Mouse (Mus musculus) hindbrain, embryonic 10.5 days (tissue): ENCODE data around the gene Rapgef2. TPM values are rescaled to one million over a fixed set of nuclear protein-coding genes. Genes with fewer than 3 reads are reported as not detected.
A peak's percentile ranks its signal among the peaks of the same experiment; 100 is the strongest.
"Not testable (repeated sequence)": the region's sequence is repeated elsewhere in the genome, so short reads cannot be mapped to it uniquely, and the experiment has no call there.

ENCODE experiments used
- DNase-seq: peaks from one replicate; pipeline ENCODE4 v3.0.0-alpha.2; 2017; ENCODE audit warnings: low spot score
- H3K27ac ChIP-seq: fragments of 300-500 bp; sonication (generic); 2 replicates; pipeline ENCODE4 v1.5.1; 2016; ENCODE audit warnings: mild to moderate bottlenecking, moderate library complexity
- H3K27me3 ChIP-seq: fragments of 300-500 bp; sonication (generic); 2 replicates; pipeline ENCODE4 v1.6.1; 2016; ENCODE audit warnings: mild to moderate bottlenecking; ENCODE audit not compliant: poor library complexity, insufficient read depth, severe bottlenecking
- H3K36me3 ChIP-seq: fragments of 300-500 bp; sonication (generic); 2 replicates; pipeline ENCODE4 v1.6.1; 2016; ENCODE audit warnings: mild to moderate bottlenecking, moderate library complexity
- H3K4me1 ChIP-seq: fragments of 300-500 bp; sonication (generic); replicated peaks from 2 replicates; pipeline ENCODE4 v1.6.1; 2016; ENCODE audit warnings: mild to moderate bottlenecking
- H3K4me3 ChIP-seq: fragments of 300-500 bp; sonication (generic); 2 replicates; pipeline ENCODE4 v1.5.1; 2016; ENCODE audit warnings: mild to moderate bottlenecking, moderate library complexity
- H3K9me3 ChIP-seq: fragments of 300-500 bp; sonication (generic); 2 replicates; pipeline ENCODE4 v1.6.1; 2016; ENCODE audit warnings: mild to moderate bottlenecking, moderate library complexity
- WGBS: fragments of 180-500 bp; shearing (Covaris S2); methylation state at CpG from one replicate; pipeline ENCODE4 v1.1.7; 2016; 5-methylcytosine and 5-hydroxymethylcytosine counted together
- polyA plus RNA-seq: library from polyadenylated mRNA; unstranded; fragments of >200 nt; fragmentation: Nextera tagmentation; extraction: Ambion mirVana; gene quantifications from 2 replicates; pipeline ENCODE4 v1.2.1, GENCODE M21; 2016

The Rapgef2 gene
- polyA plus RNA-seq, 1 experiment from 2014 or later: 5.2 TPM

- Histone ChIP-seq H3K36me3 (no peaks in the 10 kb centered on the region), H3K27ac (no peak overlapping the region), H3K4me3 (no peak overlapping the region), H3K9me3 (no peaks in the 10 kb centered on the region), H3K27me3 (no peaks in the 10 kb centered on the region), H3K4me1 (peaks cover 43% of the 10 kb centered on the region)
- 78% methylated on average over 24 of the region's 24 CpGs for WGBS
- DNase-seq: no peak
Measured at GRCm38 (mm10) chr3:79181248-79181991, 104.9 kb downstream of the Rapgef2 start.

- Histone ChIP-seq H3K27ac (no peak overlapping the region), H3K27me3 (no peaks in the 10 kb centered on the region), H3K4me1 (peaks cover 43% of the 10 kb centered on the region), H3K36me3 (no peaks in the 10 kb centered on the region), H3K9me3 (no peaks in the 10 kb centered on the region), H3K4me3 (no peak overlapping the region)
- peak; percentile 34 for DNase-seq
- 67% methylated on average over 8 of the region's 8 CpGs for WGBS
Measured at GRCm38 (mm10) chr3:79180086-79180485, 106.2 kb downstream of the Rapgef2 start.

- Histone ChIP-seq H3K4me1 (peaks cover 43% of the 10 kb centered on the region), H3K27ac (no peak overlapping the region), H3K4me3 (no peak overlapping the region), H3K27me3 (no peaks in the 10 kb centered on the region), H3K36me3 (no peaks in the 10 kb centered on the region), H3K9me3 (no peaks in the 10 kb centered on the region)
- no peak for DNase-seq
- WGBS: 90% methylated on average over 2 of the region's 2 CpGs
Measured at GRCm38 (mm10) chr3:79179499-79180053, 106.7 kb downstream of the Rapgef2 start.

GRCm38 (mm10) chr3:79178708-79179107, 107.6 kb downstream of the Rapgef2 start:
- WGBS: 69% methylated on average over 3 of the region's 3 CpGs
- no peak for DNase-seq
- Histone ChIP-seq H3K4me3 (no peak overlapping the region), H3K36me3 (no peaks in the 10 kb centered on the region), H3K9me3 (no peaks in the 10 kb centered on the region), H3K27ac (no peak overlapping the region), H3K27me3 (no peaks in the 10 kb centered on the region), H3K4me1 (peaks cover 43% of the 10 kb centered on the region)

GRCm38 (mm10) chr3:79178070-79178469, 108.2 kb downstream of the Rapgef2 start:
- peaks cover 43% of the 10 kb centered on the region for H3K4me1 ChIP-seq
- 76% methylated on average over 6 of the region's 6 CpGs for WGBS

GRCm38 (mm10) chr3:79177136-79177870, 109.0 kb downstream of the Rapgef2 start:
- Histone ChIP-seq H3K27ac (no peak overlapping the region), H3K9me3 (no peaks in the 10 kb centered on the region), H3K27me3 (no peaks in the 10 kb centered on the region), H3K36me3 (peaks cover 10% of the 10 kb centered on the region), H3K4me3 (no peak overlapping the region), H3K4me1 (peaks cover 43% of the 10 kb centered on the region)
- 93% methylated on average over 8 of the region's 8 CpGs for WGBS
- no peak for DNase-seq

More at GRCm38 (mm10) chr3:79178070-79178469, 108.2 kb downstream of the Rapgef2 start:
- Histone ChIP-seq H3K27me3 (no peaks in the 10 kb centered on the region), H3K4me3 (no peak overlapping the region), H3K36me3 (0 out of 2 replicates have a peak, but pooled peaks cover 2% of the 10 kb centered on the region), H3K9me3 (no peaks in the 10 kb centered on the region), H3K27ac (no peak overlapping the region)
- DNase-seq: no peak

GRCm38 (mm10) chr3:79174168-79174567, 112.1 kb downstream of the Rapgef2 start:
- 93% methylated on average over 6 of the region's 6 CpGs for WGBS
- no peaks in the 10 kb centered on the region for H3K27me3 ChIP-seq
- DNase-seq: no peak
- H3K4me1 ChIP-seq: peaks cover 18% of the 10 kb centered on the region
- H3K9me3 ChIP-seq: no peaks in the 10 kb centered on the region
- peaks cover 24% of the 10 kb centered on the region for H3K36me3 ChIP-seq
- no peak overlapping the region for H3K27ac ChIP-seq
- no peak overlapping the region for H3K4me3 ChIP-seq

- no peak overlapping the region for H3K27ac ChIP-seq
- H3K9me3 ChIP-seq: no peaks in the 10 kb centered on the region
- peaks cover 12% of the 10 kb centered on the region for H3K4me1 ChIP-seq
- 90% methylated on average over 5 of the region's 5 CpGs for WGBS
- no peak for DNase-seq
- no peaks in the 10 kb centered on the region for H3K27me3 ChIP-seq
- H3K36me3 ChIP-seq: peaks cover 24% of the 10 kb centered on the region
- H3K4me3 ChIP-seq: no peak overlapping the region
Measured at GRCm38 (mm10) chr3:79173291-79173690, 113.0 kb downstream of the Rapgef2 start.

- H3K27me3 ChIP-seq, DNase-seq, H3K4me3 ChIP-seq, H3K4me1 ChIP-seq, H3K9me3 ChIP-seq, H3K27ac ChIP-seq: not testable (repeated sequence)
- H3K36me3 ChIP-seq: peaks cover 24% of the 10 kb centered on the region
- 94% methylated on average over 8 of the region's 8 CpGs for WGBS
Measured at GRCm38 (mm10) chr3:79171146-79171545, 115.2 kb downstream of the Rapgef2 start.

- 74% methylated on average over 2 of the region's 2 CpGs for WGBS
- Histone ChIP-seq H3K27ac (no peak overlapping the region), H3K4me1 (no peaks in the 10 kb centered on the region), H3K27me3 (no peaks in the 10 kb centered on the region), H3K36me3 (peaks cover 24% of the 10 kb centered on the region), H3K9me3 (no peaks in the 10 kb centered on the region), H3K4me3 (no peak overlapping the region)
- DNase-seq: no peak
Measured at GRCm38 (mm10) chr3:79168168-79168827, 118.0 kb downstream of the Rapgef2 start.

GRCm38 (mm10) chr3:79167586-79167985, 118.7 kb downstream of the Rapgef2 start:
- Histone ChIP-seq H3K9me3 (no peaks in the 10 kb centered on the region), H3K4me1 (no peaks in the 10 kb centered on the region), H3K27me3 (no peaks in the 10 kb centered on the region), H3K4me3 (no peak overlapping the region), H3K27ac (no peak overlapping the region), H3K36me3 (peaks cover 17% of the 10 kb centered on the region)
- 89% methylated on average over 2 of the region's 2 CpGs for WGBS
- DNase-seq: no peak

- Histone ChIP-seq H3K9me3 (no peaks in the 10 kb centered on the region), H3K27ac (peak overlapping the region; percentile 25; the same call in 1 of the 2 replicates), H3K36me3 (no peaks in the 10 kb centered on the region), H3K4me3 (no peak overlapping the region), H3K4me1 (peaks cover 14% of the 10 kb centered on the region), H3K27me3 (no peaks in the 10 kb centered on the region)
- DNase-seq: no peak
- 72% methylated on average over 6 of the region's 6 CpGs for WGBS
Measured at GRCm38 (mm10) chr3:79161834-79162401, 124.4 kb downstream of the Rapgef2 start.
